Mouse (Mus musculus) liver, embryonic 11.5 days (tissue): ENCODE data around the gene Gmds. TPM values are rescaled to one million over a fixed set of nuclear protein-coding genes. Genes with fewer than 3 reads are reported as not detected.

Source experiments
- ATAC-seq: fragments of 200-750 bp; cut with Nextera tagmentation; replicated peaks from 2 replicates; pipeline ENCODE4 v1.8.0; 2017; ENCODE audit warnings: moderate number of reproducible peaks, mild to moderate bottlenecking, moderate TSS enrichment, moderate library complexity; ENCODE audit not compliant: low FRiP score
- DNase-seq: peaks from one replicate; pipeline ENCODE4 v3.0.0-alpha.2; 2017; ENCODE audit warnings: low spot score
- H3K27ac ChIP-seq: fragments of 300-500 bp; sonication (generic); 2 replicates; pipeline ENCODE4 v1.5.1; 2014; ENCODE audit warnings: mild to moderate bottlenecking, low read depth, low read length, control low read depth
- H3K27me3 ChIP-seq: fragments of 300-500 bp; sonication (generic); replicated peaks from 2 replicates; pipeline ENCODE4 v1.6.1; 2014; ENCODE audit warnings: low read length, mixed read lengths; ENCODE audit not compliant: control insufficient read depth, insufficient read depth
- H3K36me3 ChIP-seq: fragments of 300-500 bp; sonication (generic); 2 replicates; pipeline ENCODE4 v1.6.1; 2014; ENCODE audit warnings: mild to moderate bottlenecking, low read length, moderate library complexity, mixed read lengths; ENCODE audit not compliant: control insufficient read depth, insufficient read depth
- H3K4me1 ChIP-seq: fragments of 300-500 bp; sonication (generic); replicated peaks from 2 replicates; pipeline ENCODE4 v1.6.1; 2014; ENCODE audit warnings: low read length, mixed read lengths; ENCODE audit not compliant: control insufficient read depth, insufficient read depth
- H3K4me2 ChIP-seq: fragments of 300-500 bp; sonication (generic); 2 replicates; pipeline ENCODE4 v1.6.1; 2014; ENCODE audit warnings: mild to moderate bottlenecking, control low read depth, moderate library complexity
- H3K4me3 ChIP-seq: fragments of 300-500 bp; sonication (generic); 2 replicates; pipeline ENCODE4 v1.5.1; 2014; ENCODE audit warnings: low read depth, low read length, control low read depth
- H3K9ac ChIP-seq: fragments of 300-500 bp; sonication (generic); 2 replicates; pipeline ENCODE4 v1.6.1; 2014; ENCODE audit warnings: low read depth, low read length, control low read depth
- H3K9me3 ChIP-seq: fragments of 300-500 bp; sonication (generic); 2 replicates; pipeline ENCODE4 v1.6.1; 2016; ENCODE audit warnings: low read length, inconsistent platforms, mixed read lengths; ENCODE audit not compliant: control insufficient read depth
- WGBS: fragments of 180-500 bp; shearing (Covaris S2); extraction: QIAGEN DNeasy Blood & Tissue Kit; methylation state at CpG from one replicate; pipeline ENCODE4 v1.1.7; 2014; 5-methylcytosine and 5-hydroxymethylcytosine counted together
- polyA plus RNA-seq: library from polyadenylated mRNA; unstranded; fragments of >200 nt; fragmentation: Nextera tagmentation; extraction: Ambion mirVana; gene quantifications from 2 replicates; pipeline ENCODE4 v1.2.1, GENCODE M21; 2014

Gmds gene
- polyA plus RNA-seq, 1 experiment from 2014 or later: 19.7 TPM

DNA sequence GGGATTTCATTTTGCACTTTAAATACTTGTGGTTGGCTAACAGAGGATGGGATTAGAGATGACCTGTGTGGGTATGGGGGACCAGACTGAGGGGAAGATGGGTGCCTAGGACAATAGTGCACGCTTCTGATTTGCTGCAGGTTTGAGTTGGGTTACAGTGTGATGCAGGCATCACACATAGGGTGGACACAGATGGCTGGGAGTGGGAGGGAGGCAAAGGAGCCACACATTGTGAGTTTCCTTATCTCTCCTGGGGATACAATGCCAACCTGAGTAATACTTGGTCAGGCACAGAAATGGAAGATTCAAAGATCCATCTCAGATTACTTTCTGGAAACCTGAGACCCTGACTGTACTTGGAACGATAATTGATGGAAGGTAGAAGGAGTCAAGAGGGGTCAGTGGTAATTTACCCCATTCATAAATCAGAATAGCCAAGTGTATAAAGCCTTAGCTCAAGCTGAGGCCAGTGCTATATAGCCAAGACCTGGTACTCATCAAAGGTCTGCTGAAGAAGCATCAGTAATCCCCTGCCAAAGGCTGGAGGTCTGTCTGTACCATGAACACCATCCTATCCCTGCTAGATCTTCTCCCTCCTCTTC, 445.5 kb downstream of the Gmds start:
- no peaks in the 10 kb centered on the region for H3K4me1 ChIP-seq
- H3K27me3 ChIP-seq: no peaks in the 10 kb centered on the region
- H3K27ac ChIP-seq: no peak overlapping the region
- H3K4me2 ChIP-seq: no peak overlapping the region
- no peak overlapping the region for H3K4me3 ChIP-seq
- WGBS: 63% methylated on average over 2 of the region's 2 CpGs
- ATAC-seq (no peak), DNase-seq (no peak)
- H3K9ac ChIP-seq: no peak overlapping the region
- no peaks in the 10 kb centered on the region for H3K9me3 ChIP-seq
- H3K36me3 ChIP-seq: no peaks in the 10 kb centered on the region

DNA sequence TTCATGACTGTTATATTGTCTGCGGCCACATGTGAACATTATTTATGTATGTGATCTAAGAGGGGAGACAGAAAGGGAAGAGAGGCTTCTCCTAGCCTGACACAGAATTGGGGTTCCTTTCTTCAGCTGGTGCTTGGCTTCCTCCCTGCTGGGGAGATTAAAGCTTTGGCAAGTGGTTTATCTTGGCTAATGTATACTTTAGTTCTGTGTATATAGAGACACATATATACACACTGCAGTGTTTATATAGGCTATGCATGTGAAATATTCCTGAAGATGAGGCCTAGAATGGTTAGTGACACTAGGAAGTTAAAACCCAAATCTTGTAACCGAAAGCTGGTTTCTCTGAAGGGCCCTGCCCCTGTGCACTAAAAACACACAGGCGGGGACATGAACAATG, 450.0 kb downstream of the Gmds start:
- H3K9me3 ChIP-seq: no peaks in the 10 kb centered on the region
- no peaks in the 10 kb centered on the region for H3K4me1 ChIP-seq
- H3K4me3 ChIP-seq: no peak overlapping the region
- WGBS: 70% methylated on average over 3 of the region's 3 CpGs
- ATAC-seq (no peak), DNase-seq (no peak)
- no peak overlapping the region for H3K9ac ChIP-seq
- H3K27me3 ChIP-seq: no peaks in the 10 kb centered on the region
- no peak overlapping the region for H3K4me2 ChIP-seq
- H3K36me3 ChIP-seq: no peaks in the 10 kb centered on the region
- H3K27ac ChIP-seq: no peak overlapping the region

DNA sequence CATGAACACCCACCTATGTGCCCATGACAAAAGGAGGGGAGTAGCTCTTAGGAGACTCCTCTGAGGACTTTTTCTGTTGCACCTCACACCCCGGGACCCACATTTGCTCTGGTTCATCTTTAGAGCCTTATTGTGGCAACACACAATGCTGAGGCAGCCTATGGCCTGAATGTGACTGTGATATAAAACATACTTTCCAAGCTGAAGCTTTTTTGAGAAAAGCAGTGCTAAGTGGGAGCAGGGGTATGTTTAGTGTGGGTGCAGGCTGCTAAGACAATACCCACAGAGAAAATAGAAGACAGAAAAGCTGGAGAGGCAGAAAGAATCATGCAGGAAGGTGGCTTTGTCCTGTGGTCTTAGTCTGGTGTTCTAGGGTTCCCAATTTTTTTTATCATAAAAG, 452.8 kb downstream of the Gmds start:
- no peak overlapping the region for H3K4me2 ChIP-seq
- no peaks in the 10 kb centered on the region for H3K36me3 ChIP-seq
- no peaks in the 10 kb centered on the region for H3K4me1 ChIP-seq
- WGBS: 75% methylated on average over 1 of the region's 1 CpGs
- H3K27ac ChIP-seq: no peak overlapping the region
- no peaks in the 10 kb centered on the region for H3K27me3 ChIP-seq
- H3K9me3 ChIP-seq: no peaks in the 10 kb centered on the region
- no peak for ATAC-seq
- DNase-seq: no peak
- H3K4me3 ChIP-seq: no peak overlapping the region
- H3K9ac ChIP-seq: no peak overlapping the region

DNA sequence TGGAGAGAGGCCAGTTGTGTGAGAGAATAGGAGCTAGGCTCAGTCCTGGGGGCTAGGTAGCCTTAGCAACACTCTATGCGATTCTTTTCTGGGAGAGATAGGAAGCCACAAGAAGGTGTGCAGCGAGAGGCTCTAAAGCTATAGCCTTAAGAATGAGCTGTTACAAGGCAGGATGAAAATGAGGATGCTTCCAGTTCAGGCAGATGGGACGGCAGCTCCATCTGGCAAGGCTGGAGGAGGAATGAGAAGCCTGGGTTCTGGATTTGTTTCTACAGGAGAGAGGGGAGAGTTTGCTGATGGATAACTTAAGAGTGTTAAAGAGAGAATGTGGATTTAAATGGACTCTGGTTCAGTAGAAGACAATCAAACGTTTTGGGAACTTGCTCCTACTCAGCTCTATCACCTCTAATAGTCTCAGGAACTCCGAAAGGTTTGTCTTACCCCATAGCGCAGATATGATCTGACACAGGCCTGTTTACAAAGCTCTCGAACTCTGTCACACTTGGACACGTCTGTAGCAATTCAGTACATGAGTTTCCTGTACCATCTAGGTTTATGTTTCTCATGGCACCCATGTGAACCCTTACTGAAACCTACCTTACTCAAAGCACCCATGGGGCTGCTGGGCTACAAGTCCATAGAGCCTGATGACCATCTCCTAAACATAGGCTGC, 459.6 kb downstream of the Gmds start:
- H3K27me3 ChIP-seq: no peaks in the 10 kb centered on the region
- H3K36me3 ChIP-seq: no peaks in the 10 kb centered on the region
- H3K27ac ChIP-seq: no peak overlapping the region
- no peak overlapping the region for H3K9ac ChIP-seq
- no peak overlapping the region for H3K4me2 ChIP-seq
- no peak for DNase-seq
- no peaks in the 10 kb centered on the region for H3K9me3 ChIP-seq
- ATAC-seq: no peak
- no peaks in the 10 kb centered on the region for H3K4me1 ChIP-seq
- H3K4me3 ChIP-seq: no peak overlapping the region
- 74% methylated on average over 8 of the region's 8 CpGs for WGBS

DNA sequence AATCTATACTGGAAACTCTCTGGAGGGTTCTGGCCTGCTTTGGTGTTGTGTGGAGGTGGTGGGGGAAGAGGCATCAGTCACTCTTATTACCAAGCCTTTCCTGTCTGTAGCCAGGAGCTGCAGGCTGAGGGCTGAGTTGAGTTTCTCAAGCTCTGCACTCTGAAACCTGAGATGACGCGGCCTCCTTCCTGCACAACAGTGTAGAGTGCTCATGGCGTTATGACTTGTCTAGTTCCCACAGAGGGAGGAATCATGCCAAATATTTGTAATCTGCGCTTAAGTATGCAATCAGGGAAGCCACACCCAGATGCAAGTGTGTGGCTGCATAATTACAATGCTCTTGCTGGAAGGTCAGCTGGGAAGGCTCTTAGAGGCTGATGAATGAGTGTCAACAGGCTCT, 461.5 kb downstream of the Gmds start:
- no peaks in the 10 kb centered on the region for H3K4me1 ChIP-seq
- WGBS: 68% methylated on average over 4 of the region's 4 CpGs
- H3K9ac ChIP-seq: no peak overlapping the region
- H3K4me2 ChIP-seq: no peak overlapping the region
- H3K27me3 ChIP-seq: no peaks in the 10 kb centered on the region
- H3K9me3 ChIP-seq: no peaks in the 10 kb centered on the region
- H3K36me3 ChIP-seq: no peaks in the 10 kb centered on the region
- no peak for ATAC-seq
- no peak overlapping the region for H3K27ac ChIP-seq
- DNase-seq: no peak
- H3K4me3 ChIP-seq: no peak overlapping the region

DNA sequence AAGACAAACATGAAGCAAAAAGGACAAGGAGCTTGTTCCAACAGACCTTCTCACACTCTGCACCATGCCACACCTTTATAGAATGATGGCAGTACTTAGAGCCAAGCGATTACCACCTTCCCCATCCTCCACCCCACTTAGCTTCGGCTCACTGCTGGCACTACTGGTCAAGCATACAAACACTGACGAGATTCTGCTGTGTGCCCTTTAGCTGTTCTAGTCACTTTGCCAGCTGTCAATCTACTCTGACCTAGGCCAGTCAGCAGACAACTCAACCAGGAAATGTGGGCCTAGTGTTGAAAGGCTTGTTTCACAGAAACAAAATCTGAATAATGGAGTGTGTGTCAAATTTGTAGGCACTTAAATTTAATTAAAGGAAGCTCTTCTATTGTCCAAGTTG, 464.1 kb downstream of the Gmds start:
- WGBS: 79% methylated on average over 3 of the region's 3 CpGs
- Histone ChIP-seq H3K9ac (no peak overlapping the region), H3K27ac (no peak overlapping the region), H3K27me3 (no peaks in the 10 kb centered on the region), H3K36me3 (no peaks in the 10 kb centered on the region), H3K4me2 (no peak overlapping the region), H3K4me1 (no peaks in the 10 kb centered on the region), H3K9me3 (no peaks in the 10 kb centered on the region), H3K4me3 (no peak overlapping the region)
- DNase-seq (no peak), ATAC-seq (no peak)

DNA sequence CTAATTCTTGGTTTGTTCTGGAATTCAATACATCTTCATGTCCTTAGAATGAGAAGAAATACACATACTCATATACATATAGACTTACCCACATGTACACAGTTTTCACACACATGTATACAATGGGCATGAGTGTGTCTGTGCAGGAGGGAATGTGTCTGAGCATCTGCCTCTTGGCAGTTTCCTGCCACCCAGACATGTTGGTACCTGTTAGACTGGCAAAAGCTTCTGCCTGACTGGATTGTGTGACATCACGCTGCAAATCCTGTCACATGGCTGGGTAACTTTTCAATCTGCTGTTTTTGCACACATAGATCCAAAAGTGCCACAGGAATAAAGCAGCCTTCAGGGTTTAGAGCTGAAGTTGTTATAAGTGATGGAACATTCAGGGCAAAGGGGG, 465.3 kb downstream of the Gmds start:
- Histone ChIP-seq H3K36me3 (no peaks in the 10 kb centered on the region), H3K4me3 (no peak overlapping the region), H3K4me1 (no peaks in the 10 kb centered on the region), H3K9ac (no peak overlapping the region), H3K27ac (no peak overlapping the region), H3K27me3 (no peaks in the 10 kb centered on the region), H3K4me2 (no peak overlapping the region), H3K9me3 (no peaks in the 10 kb centered on the region)
- DNase-seq (no peak), ATAC-seq (no peak)
- WGBS: 96% methylated on average over 1 of the region's 1 CpGs

DNA sequence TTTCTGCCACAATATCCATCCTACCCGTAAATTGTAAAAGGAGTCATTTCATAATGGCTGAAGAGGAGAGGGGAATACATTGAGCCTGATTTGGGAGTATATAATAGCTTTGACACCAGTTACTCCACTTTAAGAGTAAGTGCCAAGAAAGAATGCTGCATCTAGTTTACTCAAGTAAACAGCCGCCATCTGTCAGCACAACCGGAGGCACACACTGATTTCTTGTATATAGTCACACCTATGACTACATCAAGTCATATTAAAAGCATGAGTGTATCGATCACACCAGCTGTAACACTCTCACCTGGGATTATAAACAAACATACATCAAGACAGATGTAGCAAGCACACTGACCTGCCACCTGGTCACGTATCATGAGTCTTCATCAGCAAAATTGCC, 473.8 kb downstream of the Gmds start:
- Histone ChIP-seq H3K27ac (no peak overlapping the region), H3K4me2 (no peak overlapping the region), H3K4me1 (no peaks in the 10 kb centered on the region), H3K9me3 (no peaks in the 10 kb centered on the region), H3K4me3 (no peak overlapping the region), H3K27me3 (no peaks in the 10 kb centered on the region), H3K36me3 (no peaks in the 10 kb centered on the region), H3K9ac (no peak overlapping the region)
- ATAC-seq: no peak
- DNase-seq: no peak
- WGBS: 86% methylated on average over 5 of the region's 5 CpGs

DNA sequence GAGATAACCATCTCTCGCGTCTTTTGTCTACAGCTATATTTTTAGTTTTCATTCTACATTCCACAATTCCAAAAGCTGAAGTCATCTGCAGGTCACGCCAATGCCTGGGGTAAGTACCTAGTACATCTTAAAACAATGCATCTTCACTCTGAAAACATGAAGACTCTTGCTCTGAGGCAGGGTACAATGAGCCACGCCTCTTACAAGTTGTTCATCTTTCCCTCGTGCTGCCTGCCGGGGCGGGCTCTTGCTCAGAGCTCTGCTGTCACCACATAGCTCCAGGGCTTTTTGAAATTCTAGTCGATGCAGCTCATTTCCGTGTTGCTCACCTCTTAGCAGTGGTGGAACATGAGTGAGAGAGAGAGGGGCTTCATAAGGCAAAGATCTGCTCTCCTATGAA, 475.1 kb downstream of the Gmds start:
- Histone ChIP-seq H3K9me3 (no peaks in the 10 kb centered on the region), H3K4me2 (no peak overlapping the region), H3K9ac (no peak overlapping the region), H3K36me3 (no peaks in the 10 kb centered on the region), H3K4me1 (no peaks in the 10 kb centered on the region), H3K27ac (no peak overlapping the region), H3K27me3 (no peaks in the 10 kb centered on the region), H3K4me3 (no peak overlapping the region)
- DNase-seq (no peak), ATAC-seq (no peak)
- WGBS: 73% methylated on average over 9 of the region's 9 CpGs
